Mouse (Mus musculus): ENCODE data around the gene Cdk14. TPM values are rescaled to one million over a fixed set of nuclear protein-coding genes. Genes with fewer than 3 reads are reported as not detected.

The Cdk14 gene
- polyA plus RNA-seq, 1 experiment from 2014 or later = 47.3 TPM

GRCm38 (mm10) chr5:4822041-4822440 lies 598.1 kb downstream of the Cdk14 start:
- H3K9ac ChIP-seq (ENCODE audit: low read depth, low read length) = no peak overlapping the region
- 36% methylated on average over 2 of the region's 2 CpGs for WGBS
- no peak for ATAC-seq
- no peaks in the 10 kb centered on the region for H3K9me3 ChIP-seq (ENCODE audit: control insufficient read depth, low read length)
- H3K27me3 ChIP-seq (replicated peaks; ENCODE audit: control insufficient read depth, insufficient read depth, low read length) = no peaks in the 10 kb centered on the region
- no peak overlapping the region for H3K4me3 ChIP-seq (ENCODE audit: low read length)
- H3K4me2 ChIP-seq (ENCODE audit: low read length) = no peak overlapping the region; the same call in 1 of the 2 replicates
- H3K4me1 ChIP-seq (ENCODE audit: control insufficient read depth, insufficient read depth, low read depth, low read length) = peaks cover 11% of the 10 kb centered on the region
- no peaks in the 10 kb centered on the region for H3K36me3 ChIP-seq (ENCODE audit: control insufficient read depth, insufficient read depth, low read length)
- H3K27ac ChIP-seq (ENCODE audit: low read depth, low read length) = no peak overlapping the region; the same call in 1 of the 2 replicates

DNA sequence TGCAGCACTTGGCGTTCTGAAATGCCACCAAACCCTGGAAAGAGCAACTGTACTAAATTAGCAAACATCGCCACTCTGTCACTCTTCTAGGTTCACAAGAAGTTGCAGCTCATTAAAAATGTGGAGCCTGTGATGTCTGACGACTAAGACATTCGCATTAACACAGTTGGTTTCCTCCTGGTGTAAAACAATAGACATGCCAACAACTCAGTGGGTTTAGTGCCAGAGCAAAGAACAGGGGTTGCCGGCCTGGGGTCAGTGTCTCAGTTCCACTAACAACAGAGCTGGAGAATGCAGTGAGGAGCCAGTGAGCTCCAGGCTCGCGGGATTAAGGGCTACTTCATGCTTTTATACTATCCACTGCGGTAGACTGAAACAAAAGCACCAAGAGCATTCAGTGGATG lies 598.7 kb downstream of the Cdk14 start:
- peak overlapping the region; percentile 31 for H3K4me2 ChIP-seq (ENCODE audit: low read length)
- H3K4me3 ChIP-seq (ENCODE audit: low read length) = no peak overlapping the region; the same call in 1 of the 2 replicates
- H3K9me3 ChIP-seq (ENCODE audit: control insufficient read depth, low read length) = no peaks in the 10 kb centered on the region
- 9% methylated on average over 8 of the region's 8 CpGs for WGBS
- peak; percentile 73 for ATAC-seq
- H3K27me3 ChIP-seq (replicated peaks; ENCODE audit: control insufficient read depth, insufficient read depth, low read length) = no peaks in the 10 kb centered on the region
- H3K9ac ChIP-seq (ENCODE audit: low read depth, low read length) = no peak overlapping the region
- H3K4me1 ChIP-seq (ENCODE audit: control insufficient read depth, insufficient read depth, low read depth, low read length) = peaks cover 11% of the 10 kb centered on the region
- no peaks in the 10 kb centered on the region for H3K36me3 ChIP-seq (ENCODE audit: control insufficient read depth, insufficient read depth, low read length)
- H3K27ac ChIP-seq (ENCODE audit: low read depth, low read length) = no peak overlapping the region; the same call in 1 of the 2 replicates

- Histone ChIP-seq H3K27me3 (replicated peaks; ENCODE audit: control insufficient read depth, insufficient read depth, low read length) (no peaks in the 10 kb centered on the region), H3K9me3 (ENCODE audit: control insufficient read depth, low read length) (no peaks in the 10 kb centered on the region), H3K4me2 (ENCODE audit: low read length) (no peak overlapping the region), H3K4me1 (ENCODE audit: control insufficient read depth, insufficient read depth, low read depth, low read length) (peaks cover 17% of the 10 kb centered on the region), H3K9ac (ENCODE audit: low read depth, low read length) (no peak overlapping the region), H3K36me3 (ENCODE audit: control insufficient read depth, insufficient read depth, low read length) (no peaks in the 10 kb centered on the region), H3K27ac (ENCODE audit: low read depth, low read length) (no peak overlapping the region), H3K4me3 (ENCODE audit: low read length) (no peak overlapping the region)
- WGBS = 68% methylated on average over 5 of the region's 5 CpGs
- ATAC-seq = no peak
These were observed 603.1 kb downstream of the Cdk14 start for GRCm38 (mm10) chr5:4816981-4817380.

GRCm38 (mm10) chr5:4814465-4815204 lies 605.5 kb downstream of the Cdk14 start:
- no peak for ATAC-seq
- Histone ChIP-seq H3K4me3 (ENCODE audit: low read length) (no peak overlapping the region), H3K36me3 (ENCODE audit: control insufficient read depth, insufficient read depth, low read length) (no peaks in the 10 kb centered on the region), H3K9me3 (ENCODE audit: control insufficient read depth, low read length) (no peaks in the 10 kb centered on the region), H3K27me3 (replicated peaks; ENCODE audit: control insufficient read depth, insufficient read depth, low read length) (no peaks in the 10 kb centered on the region), H3K9ac (ENCODE audit: low read depth, low read length) (no peak overlapping the region), H3K27ac (ENCODE audit: low read depth, low read length) (no peak overlapping the region), H3K4me2 (ENCODE audit: low read length) (no peak overlapping the region), H3K4me1 (ENCODE audit: control insufficient read depth, insufficient read depth, low read depth, low read length) (peaks cover 7% of the 10 kb centered on the region)
- WGBS = 77% methylated on average over 7 of the region's 7 CpGs

- WGBS = 97% methylated on average over 7 of the region's 7 CpGs
- H3K4me2 ChIP-seq (ENCODE audit: low read length) = no peak overlapping the region
- no peaks in the 10 kb centered on the region for H3K36me3 ChIP-seq (ENCODE audit: control insufficient read depth, insufficient read depth, low read length)
- ATAC-seq = no peak
- no peaks in the 10 kb centered on the region for H3K27me3 ChIP-seq (replicated peaks; ENCODE audit: control insufficient read depth, insufficient read depth, low read length)
- peaks cover 7% of the 10 kb centered on the region for H3K4me1 ChIP-seq (ENCODE audit: control insufficient read depth, insufficient read depth, low read depth, low read length)
- H3K4me3 ChIP-seq (ENCODE audit: low read length) = no peak overlapping the region
- H3K9me3 ChIP-seq (ENCODE audit: control insufficient read depth, low read length) = no peaks in the 10 kb centered on the region
- H3K9ac ChIP-seq (ENCODE audit: low read depth, low read length) = no peak overlapping the region
- no peak overlapping the region for H3K27ac ChIP-seq (ENCODE audit: low read depth, low read length)
These were observed 606.8 kb downstream of the Cdk14 start for GRCm38 (mm10) chr5:4813357-4813756.

GRCm38 (mm10) chr5:4812036-4812729 lies 607.9 kb downstream of the Cdk14 start:
- H3K36me3 ChIP-seq (ENCODE audit: control insufficient read depth, insufficient read depth, low read length) = no peaks in the 10 kb centered on the region
- ATAC-seq = peak; percentile 82
- no peak overlapping the region for H3K9ac ChIP-seq (ENCODE audit: low read depth, low read length)
- peaks cover 7% of the 10 kb centered on the region for H3K4me1 ChIP-seq (ENCODE audit: control insufficient read depth, insufficient read depth, low read depth, low read length)
- WGBS = 34% methylated on average over 13 of the region's 13 CpGs
- no peak overlapping the region for H3K4me3 ChIP-seq (ENCODE audit: low read length)
- no peaks in the 10 kb centered on the region for H3K27me3 ChIP-seq (replicated peaks; ENCODE audit: control insufficient read depth, insufficient read depth, low read length)
- H3K27ac ChIP-seq (ENCODE audit: low read depth, low read length) = peak overlapping the region; percentile 25; the same call in 1 of the 2 replicates
- H3K4me2 ChIP-seq (ENCODE audit: low read length) = peak overlapping the region; percentile 10; the same call in 1 of the 2 replicates
- no peaks in the 10 kb centered on the region for H3K9me3 ChIP-seq (ENCODE audit: control insufficient read depth, low read length)

DNA sequence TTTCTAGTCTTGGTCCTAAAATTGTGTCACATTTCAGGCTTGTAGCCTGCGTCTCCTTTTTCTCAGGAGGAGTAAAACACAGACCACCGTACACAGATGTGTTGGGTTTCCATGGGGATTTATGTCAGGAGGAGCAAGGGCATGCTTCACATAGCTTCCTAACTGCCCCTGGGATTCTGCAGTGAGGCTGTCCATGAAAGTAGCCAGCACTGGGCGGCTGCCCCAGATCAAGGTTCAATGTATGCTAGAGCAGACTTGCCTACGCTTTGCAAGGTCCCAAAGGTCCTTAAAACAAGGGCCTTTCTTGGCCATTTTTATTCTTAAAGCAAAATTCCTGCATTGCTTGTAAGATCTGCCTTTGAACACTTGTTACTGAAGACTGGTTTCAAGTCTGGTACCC lies 614.9 kb downstream of the Cdk14 start:
- Histone ChIP-seq H3K9me3 (ENCODE audit: control insufficient read depth, low read length) (no peaks in the 10 kb centered on the region), H3K27ac (ENCODE audit: low read depth, low read length) (no peak overlapping the region), H3K4me1 (ENCODE audit: control insufficient read depth, insufficient read depth, low read depth, low read length) (no peaks in the 10 kb centered on the region; the same call in 1 of the 2 replicates), H3K4me2 (ENCODE audit: low read length) (no peak overlapping the region), H3K4me3 (ENCODE audit: low read length) (no peak overlapping the region), H3K9ac (ENCODE audit: low read depth, low read length) (no peak overlapping the region), H3K27me3 (replicated peaks; ENCODE audit: control insufficient read depth, insufficient read depth, low read length) (no peaks in the 10 kb centered on the region; the same call in 1 of the 2 replicates), H3K36me3 (ENCODE audit: control insufficient read depth, insufficient read depth, low read length) (no peaks in the 10 kb centered on the region)
- 56% methylated on average over 4 of the region's 4 CpGs for WGBS
- no peak for ATAC-seq

DNA sequence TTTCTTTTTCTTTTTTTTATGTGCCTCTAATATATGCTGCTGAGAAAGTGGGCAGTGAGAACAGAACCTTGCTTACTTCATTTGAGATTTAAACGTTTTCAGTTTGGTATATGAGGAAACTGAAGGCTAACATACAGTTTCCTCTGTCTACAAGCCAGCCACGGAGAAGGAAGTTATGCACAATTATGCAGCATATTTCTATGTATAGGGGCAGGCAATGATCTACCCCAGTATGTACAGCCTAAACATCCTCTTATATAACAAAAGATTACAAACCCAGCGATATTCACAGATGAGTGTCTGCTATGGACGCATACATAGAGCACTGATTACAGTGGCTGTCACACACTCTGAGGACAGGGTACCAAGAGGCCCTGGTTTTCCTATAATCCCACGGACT lies 616.4 kb downstream of the Cdk14 start:
- ATAC-seq = no peak
- 77% methylated on average over 5 of the region's 5 CpGs for WGBS
- H3K27ac ChIP-seq (ENCODE audit: low read depth, low read length) = no peak overlapping the region
- H3K9me3 ChIP-seq (ENCODE audit: control insufficient read depth, low read length) = no peaks in the 10 kb centered on the region
- H3K9ac ChIP-seq (ENCODE audit: low read depth, low read length) = no peak overlapping the region
- H3K4me2 ChIP-seq (ENCODE audit: low read length) = no peak overlapping the region
- H3K4me3 ChIP-seq (ENCODE audit: low read length) = no peak overlapping the region
- no peaks in the 10 kb centered on the region; the same call in 1 of the 2 replicates for H3K27me3 ChIP-seq (replicated peaks; ENCODE audit: control insufficient read depth, insufficient read depth, low read length)
- H3K4me1 ChIP-seq (ENCODE audit: control insufficient read depth, insufficient read depth, low read depth, low read length) = no peaks in the 10 kb centered on the region; the same call in 1 of the 2 replicates
- H3K36me3 ChIP-seq (ENCODE audit: control insufficient read depth, insufficient read depth, low read length) = no peaks in the 10 kb centered on the region

DNA sequence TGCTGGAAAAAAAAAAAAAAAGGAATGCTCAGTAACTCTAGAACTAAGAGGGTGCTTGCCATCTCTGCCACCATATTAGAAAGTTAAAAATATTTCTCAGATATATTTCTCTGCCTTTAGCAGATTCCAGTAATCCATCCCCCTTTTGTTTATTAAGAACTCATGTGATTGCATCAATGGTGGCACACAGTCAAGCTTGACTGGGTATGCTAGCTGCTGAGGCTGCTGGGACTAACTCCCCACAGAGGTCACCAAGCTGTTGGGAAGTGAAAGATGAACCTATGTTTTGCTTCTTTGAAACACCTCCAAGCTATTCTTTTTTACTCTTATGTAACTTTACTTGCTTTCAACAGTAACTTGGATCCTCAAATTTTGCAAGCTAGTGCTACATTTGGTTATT lies 618.1 kb downstream of the Cdk14 start:
- no peak overlapping the region for H3K4me2 ChIP-seq (ENCODE audit: low read length)
- no peaks in the 10 kb centered on the region; the same call in 1 of the 2 replicates for H3K4me1 ChIP-seq (ENCODE audit: control insufficient read depth, insufficient read depth, low read depth, low read length)
- no peak overlapping the region for H3K9ac ChIP-seq (ENCODE audit: low read depth, low read length)
- no peaks in the 10 kb centered on the region; the same call in 1 of the 2 replicates for H3K27me3 ChIP-seq (replicated peaks; ENCODE audit: control insufficient read depth, insufficient read depth, low read length)
- no peaks in the 10 kb centered on the region for H3K36me3 ChIP-seq (ENCODE audit: control insufficient read depth, insufficient read depth, low read length)
- H3K27ac ChIP-seq (ENCODE audit: low read depth, low read length) = no peak overlapping the region
- no peak overlapping the region for H3K4me3 ChIP-seq (ENCODE audit: low read length)
- ATAC-seq = no peak
- no peaks in the 10 kb centered on the region for H3K9me3 ChIP-seq (ENCODE audit: control insufficient read depth, low read length)
